Mouse (Mus musculus): Measurements from ENCODE around the gene Bcl7a.

GRCm38 (mm10) chr5:123416566-123417518, 73.2 kb downstream of the Bcl7a start:
- TF ChIP-seq POLR2A (IDR thresholded peaks at IDR 0.05; ENCODE audit: insufficient read length, low read depth): no peak
- TF ChIP-seq POLR2AphosphoS2 (IDR thresholded peaks at IDR 0.05; ENCODE audit: insufficient read length, low read depth): no peak

All from myocyte (in vitro differentiated cells).